Mouse (Mus musculus) myocyte (in vitro differentiated cells): Measurements from ENCODE around the gene Slc22a27. TPM values are rescaled to one million over a fixed set of nuclear protein-coding genes. Genes with fewer than 3 reads are reported as not detected.

Source experiments
- H3K27me3 ChIP-seq: one replicate; pipeline ENCODE4 v1.6.1; 2011; ENCODE audit not compliant: control insufficient read depth, insufficient read depth, insufficient read length
- H3K36me3 ChIP-seq: one replicate; pipeline ENCODE4 v1.6.1; 2011; ENCODE audit not compliant: control insufficient read depth, insufficient read depth
- H3K4me2 ChIP-seq: one replicate; pipeline ENCODE4 v1.6.1; 2011; ENCODE audit warnings: low read depth, control low read depth
- H3K4me3 ChIP-seq: one replicate; pipeline ENCODE4 v1.5.1; 2011; ENCODE audit warnings: mild to moderate bottlenecking, control low read depth, moderate library complexity
- H3K79me2 ChIP-seq: one replicate; pipeline ENCODE4 v1.6.1; 2011; ENCODE audit not compliant: control insufficient read depth, insufficient read depth
- H3ac ChIP-seq: one replicate; pipeline ENCODE4 v1.6.1; 2011; ENCODE audit not compliant: control insufficient read depth, insufficient read length
- CEBPB ChIP-seq: IDR thresholded peaks from 2 replicates; pipeline ENCODE4 v1.6.1; 2011; ENCODE audit warnings: mild to moderate bottlenecking, moderate library complexity; ENCODE audit not compliant: poor library complexity, insufficient read depth, severe bottlenecking
- E2F4 ChIP-seq: IDR thresholded peaks from one replicate; pipeline ENCODE4 v1.6.1; 2011; ENCODE audit warnings: mild to moderate bottlenecking, control low read depth, moderate library complexity; ENCODE audit not compliant: insufficient read depth
- MAX ChIP-seq: IDR thresholded peaks from one replicate; pipeline ENCODE4 v1.6.1; 2011; ENCODE audit warnings: low read depth, mild to moderate bottlenecking, control low read depth
- MYOD1 ChIP-seq, 3 experiments: IDR thresholded peaks; one replicate each; pipeline ENCODE4 v1.6.1; 2011; ENCODE audit warnings: control low read depth in 2 of 3, low read depth in 2 of 3, mild to moderate bottlenecking in 2 of 3, moderate library complexity in 1 of 3; ENCODE audit not compliant: insufficient read length in 2 of 3, control insufficient read depth in 1 of 3
- MYOG ChIP-seq, 3 experiments: IDR thresholded peaks; one replicate each; pipeline ENCODE4 v1.6.1; 2011; ENCODE audit warnings: control low read depth in 2 of 3, low read depth in 2 of 3, mild to moderate bottlenecking in 2 of 3; ENCODE audit not compliant: insufficient read length in 2 of 3, control insufficient read depth in 1 of 3, insufficient read depth in 1 of 3
- POLR2A ChIP-seq: IDR thresholded peaks from one replicate; pipeline ENCODE4 v1.6.1; 2011; ENCODE audit warnings: low read depth, mild to moderate bottlenecking, control low read depth, moderate library complexity; ENCODE audit not compliant: insufficient read length
- POLR2AphosphoS2 ChIP-seq: IDR thresholded peaks from one replicate; pipeline ENCODE4 v1.6.1; 2011; ENCODE audit warnings: low read depth, control low read depth; ENCODE audit not compliant: insufficient read length
- REST ChIP-seq: IDR thresholded peaks from one replicate; pipeline ENCODE4 v1.6.1; 2011; ENCODE audit warnings: mild to moderate bottlenecking, control low read depth, moderate library complexity; ENCODE audit not compliant: insufficient read depth, insufficient read length
- SRF ChIP-seq: IDR thresholded peaks from one replicate; pipeline ENCODE4 v1.6.1; 2011; ENCODE audit warnings: low read depth; ENCODE audit not compliant: control insufficient read depth, insufficient read length
- TCF12 ChIP-seq: IDR thresholded peaks from one replicate; pipeline ENCODE4 v1.6.1; 2011; ENCODE audit warnings: mild to moderate bottlenecking, control low read depth; ENCODE audit not compliant: poor library complexity, insufficient read depth, severe bottlenecking
- TCF3 ChIP-seq: IDR thresholded peaks from one replicate; pipeline ENCODE4 v1.6.1; 2011; ENCODE audit warnings: low read depth, control low read depth; ENCODE audit not compliant: insufficient read length
- USF1 ChIP-seq: IDR thresholded peaks from one replicate; pipeline ENCODE4 v1.6.1; 2011; ENCODE audit warnings: low read depth, mild to moderate bottlenecking, control low read depth, moderate library complexity
- polyA plus RNA-seq: library from polyadenylated mRNA; unstranded; fragments of >200 nt; fragmentation: generic; extraction: Trizol; gene quantifications from one replicate; pipeline ENCODE4 v1.2.1, GENCODE M21; 2012; ENCODE audit warnings: missing spikeins

The Slc22a27 gene
- polyA plus RNA-seq, 1 experiment, result not detected

GRCm38 (mm10) chr19:7829851-7830250 lies 136.0 kb downstream of the Slc22a27 start:
- no peaks in the 10 kb centered on the region for H3K36me3 ChIP-seq
- TF ChIP-seq CEBPB (no peak), MYOG (IDR thresholded peaks at IDR 0.05; ENCODE audit: control insufficient read depth in 1 of 3, insufficient read depth in 1 of 3, insufficient read length in 2 of 3, low read depth in 2 of 3) (no peak), TCF12 (no peak), E2F4 (no peak), USF1 (no peak), MAX (no peak), REST (no peak), MYOD1 (IDR thresholded peaks at IDR 0.05; ENCODE audit: control insufficient read depth in 1 of 3, insufficient read length in 2 of 3, low read depth in 2 of 3) (no peak), SRF (no peak), POLR2A (no peak), TCF3 (no peak), POLR2AphosphoS2 (no peak)
- no peaks in the 10 kb centered on the region for H3K79me2 ChIP-seq
- H3K4me2 ChIP-seq, result no peak overlapping the region
- H3ac ChIP-seq, result no peak overlapping the region
- H3K4me3 ChIP-seq, result no peak overlapping the region
- H3K27me3 ChIP-seq, result no peaks in the 10 kb centered on the region

Other genes starting within 250 kb of the Slc22a27 start
- not detected for gene Slc22a26, start 163.4 kb downstream of the Slc22a27 start, polyA plus RNA-seq
- not detected for gene Slc22a28, start 166.0 kb upstream of the Slc22a27 start, polyA plus RNA-seq